Mouse (Mus musculus) midbrain, embryonic 10.5 days (tissue): ENCODE results near the gene Pradc1. TPM values are rescaled to one million over a fixed set of nuclear protein-coding genes. Genes with fewer than 3 reads are reported as not detected.
"Not testable (repeated sequence)": the region's sequence is repeated elsewhere in the genome, so short reads cannot be mapped to it uniquely, and the experiment has no call there.

Experiments used
- DNase-seq: peaks from one replicate; pipeline ENCODE4 v3.0.0-alpha.2; 2017; ENCODE audit warnings: low spot score
- H3K27ac ChIP-seq: fragments of 300-500 bp; sonication (generic); replicated peaks from 2 replicates; pipeline ENCODE4 v1.5.1; 2016; ENCODE audit warnings: mild to moderate bottlenecking
- H3K27me3 ChIP-seq: fragments of 300-500 bp; sonication (generic); 2 replicates; pipeline ENCODE4 v1.6.1; 2016; ENCODE audit warnings: low read depth, mild to moderate bottlenecking; ENCODE audit not compliant: poor library complexity, severe bottlenecking
- H3K36me3 ChIP-seq: fragments of 300-500 bp; sonication (generic); 2 replicates; pipeline ENCODE4 v1.6.1; 2016; ENCODE audit warnings: mild to moderate bottlenecking, moderate library complexity
- H3K4me1 ChIP-seq: fragments of 300-500 bp; sonication (generic); 2 replicates; pipeline ENCODE4 v1.6.1; 2016
- H3K4me3 ChIP-seq: fragments of 300-500 bp; sonication (generic); 2 replicates; pipeline ENCODE4 v1.5.1; 2016; ENCODE audit warnings: mild to moderate bottlenecking, moderate library complexity
- H3K9me3 ChIP-seq: fragments of 300-500 bp; sonication (generic); replicated peaks from 2 replicates; pipeline ENCODE4 v1.6.1; 2016; ENCODE audit warnings: mild to moderate bottlenecking
- WGBS: fragments of 180-500 bp; shearing (Covaris S2); methylation state at CpG from one replicate; pipeline ENCODE4 v1.1.7; 2016; 5-methylcytosine and 5-hydroxymethylcytosine counted together
- polyA plus RNA-seq: library from polyadenylated mRNA; unstranded; fragments of >200 nt; fragmentation: Nextera tagmentation; extraction: Ambion mirVana; gene quantifications from 2 replicates; pipeline ENCODE4 v1.2.1, GENCODE M21; 2016

Gene Pradc1
- polyA plus RNA-seq, 1 experiment from 2014 or later: 44.9 TPM

- DNase-seq: peak; percentile 33
- 45% methylated on average over 10 of the region's 10 CpGs for WGBS
- Histone ChIP-seq H3K4me1 (0 out of 2 replicates have a peak, but pooled peaks cover 7% of the 10 kb centered on the region), H3K36me3 (0 out of 2 replicates have a peak, but pooled peaks cover 2% of the 10 kb centered on the region), H3K9me3 (no peaks in the 10 kb centered on the region), H3K27me3 (peaks cover 45% of the 10 kb centered on the region), H3K4me3 (no peak overlapping the region), H3K27ac (no peak overlapping the region)
Measured at GRCm38 (mm10) chr6:85477366-85477917, 25.7 kb upstream of the Pradc1 start.

- Histone ChIP-seq H3K9me3 (no peaks in the 10 kb centered on the region), H3K27me3 (peaks cover 31% of the 10 kb centered on the region), H3K4me1 (0 out of 2 replicates have a peak, but pooled peaks cover 7% of the 10 kb centered on the region), H3K4me3 (no peak overlapping the region), H3K27ac (no peak overlapping the region), H3K36me3 (0 out of 2 replicates have a peak, but pooled peaks cover 2% of the 10 kb centered on the region)
- no peak for DNase-seq
- WGBS: 87% methylated on average over 3 of the region's 3 CpGs
Measured at GRCm38 (mm10) chr6:85475581-85475980, 23.8 kb upstream of the Pradc1 start.

GRCm38 (mm10) chr6:85472542-85472941, 20.8 kb upstream of the Pradc1 start:
- Histone ChIP-seq H3K27ac (no peak overlapping the region), H3K4me1 (0 out of 2 replicates have a peak, but pooled peaks cover 5% of the 10 kb centered on the region), H3K9me3 (no peaks in the 10 kb centered on the region), H3K36me3 (peaks cover 28% of the 10 kb centered on the region), H3K27me3 (peaks cover 1% of the 10 kb centered on the region), H3K4me3 (no peak overlapping the region)
- 48% methylated on average over 5 of the region's 5 CpGs for WGBS
- DNase-seq: no peak

GRCm38 (mm10) chr6:85471962-85472361, 20.2 kb upstream of the Pradc1 start:
- Histone ChIP-seq H3K4me1 (0 out of 2 replicates have a peak, but pooled peaks cover 5% of the 10 kb centered on the region), H3K27me3 (no peaks in the 10 kb centered on the region), H3K4me3 (no peak overlapping the region), H3K36me3 (peaks cover 34% of the 10 kb centered on the region), H3K27ac (no peak overlapping the region), H3K9me3 (no peaks in the 10 kb centered on the region)
- DNase-seq: no peak
- WGBS: 73% methylated on average over 8 of the region's 8 CpGs

- H3K9me3 ChIP-seq: no peaks in the 10 kb centered on the region
- H3K36me3 ChIP-seq: peaks cover 54% of the 10 kb centered on the region
- no peak overlapping the region for H3K27ac ChIP-seq
- no peaks in the 10 kb centered on the region for H3K27me3 ChIP-seq
- 82% methylated on average over 5 of the region's 5 CpGs for WGBS
- no peaks in the 10 kb centered on the region for H3K4me1 ChIP-seq
- no peak for DNase-seq
- H3K4me3 ChIP-seq: no peak overlapping the region
Measured at GRCm38 (mm10) chr6:85469660-85470430, 18.1 kb upstream of the Pradc1 start.

- no peak for DNase-seq
- Histone ChIP-seq H3K27ac (no peak overlapping the region), H3K36me3 (peaks cover 97% of the 10 kb centered on the region), H3K9me3 (no peaks in the 10 kb centered on the region), H3K4me1 (no peaks in the 10 kb centered on the region), H3K27me3 (no peaks in the 10 kb centered on the region), H3K4me3 (no peak overlapping the region)
Measured at GRCm38 (mm10) chr6:85465381-85465780, 13.6 kb upstream of the Pradc1 start.

- no peak overlapping the region for H3K4me3 ChIP-seq
- WGBS: 87% methylated on average over 2 of the region's 2 CpGs
- DNase-seq: no peak
- H3K4me1 ChIP-seq: peaks cover 21% of the 10 kb centered on the region
- H3K27me3 ChIP-seq: no peaks in the 10 kb centered on the region
- no peaks in the 10 kb centered on the region for H3K9me3 ChIP-seq
- H3K36me3 ChIP-seq: peaks cover 98% of the 10 kb centered on the region
- no peak overlapping the region for H3K27ac ChIP-seq
Measured at GRCm38 (mm10) chr6:85459621-85460020, 7.9 kb upstream of the Pradc1 start.

- H3K27ac ChIP-seq: peak overlapping the region; percentile 97
- DNase-seq: no peak
- H3K9me3 ChIP-seq: no peaks in the 10 kb centered on the region
- peaks cover 51% of the 10 kb centered on the region for H3K4me1 ChIP-seq
- peak overlapping the region; percentile 86 for H3K4me3 ChIP-seq
- H3K36me3 ChIP-seq: peaks cover 35% of the 10 kb centered on the region
- 23% methylated on average over 7 of the region's 7 CpGs for WGBS
- H3K27me3 ChIP-seq: no peaks in the 10 kb centered on the region
Measured at GRCm38 (mm10) chr6:85452816-85453215, 1.0 kb upstream of the Pradc1 start.

GRCm38 (mm10) chr6:85452411-85452665, 568 bp upstream of the Pradc1 start:
- no peak for DNase-seq
- Histone ChIP-seq H3K27me3 (no peaks in the 10 kb centered on the region), H3K27ac (peak overlapping the region; percentile 97), H3K36me3 (peaks cover 35% of the 10 kb centered on the region), H3K4me3 (peak overlapping the region; percentile 86), H3K9me3 (no peaks in the 10 kb centered on the region), H3K4me1 (peaks cover 51% of the 10 kb centered on the region)
- WGBS: under 1% methylated on average over 15 of the region's 15 CpGs

GRCm38 (mm10) chr6:85450697-85451663, 790 bp downstream of the Pradc1 start, which contains the start of gene Cct7:
TSS of gene Cct7 (plus strand) at chr6:85451514.
- peak; percentile 99 for DNase-seq
- WGBS: 3% methylated on average over 96 of the region's 96 CpGs
- H3K27ac ChIP-seq: peak within 1 kb of the TSS; percentile 97
- no peaks in the 10 kb centered on the region for H3K27me3 ChIP-seq
- no peaks in the 10 kb centered on the region for H3K9me3 ChIP-seq
- peaks cover 41% of the 10 kb centered on the region for H3K4me1 ChIP-seq
- H3K4me3 ChIP-seq: peak within 1 kb of the TSS; percentile 86
- H3K36me3 ChIP-seq: peaks cover 35% of the 10 kb centered on the region

- 65% methylated on average over 1 of the region's 1 CpGs for WGBS
- not testable (repeated sequence) for DNase-seq, H3K27me3 ChIP-seq, H3K9me3 ChIP-seq, H3K27ac ChIP-seq
- Histone ChIP-seq H3K4me3 (peak overlapping the region; percentile 86), H3K36me3 (peaks cover 37% of the 10 kb centered on the region), H3K4me1 (peaks cover 35% of the 10 kb centered on the region)
Measured at GRCm38 (mm10) chr6:85450140-85450539, 1.6 kb downstream of the Pradc1 start.

- H3K27me3 ChIP-seq: no peaks in the 10 kb centered on the region
- no peaks in the 10 kb centered on the region for H3K9me3 ChIP-seq
- no peak overlapping the region for H3K27ac ChIP-seq
- peaks cover 10% of the 10 kb centered on the region for H3K4me1 ChIP-seq
- no peak for DNase-seq
- WGBS: 89% methylated on average over 6 of the region's 6 CpGs
- peaks cover 53% of the 10 kb centered on the region for H3K36me3 ChIP-seq
- H3K4me3 ChIP-seq: no peak overlapping the region
Measured at GRCm38 (mm10) chr6:85447351-85447750, 4.4 kb downstream of the Pradc1 start.
